Mouse (Mus musculus) v-Abl transformed pro-B cells (cell line): ENCODE results near the gene Zfp513.

ENCODE experiments used
- in situ Hi-C, 2 experiments: fragments of 400-800 bp; cut with MboI; formaldehyde crosslinking; loops; one replicate each; pipeline ENCODE4 v1.15.1; 2025; ENCODE audit not compliant: unreplicated experiment in 2 of 2

Gene Zfp513

GRCm38 (mm10) chr5:31181183-31181770, 20.8 kb downstream of the Zfp513 start:
- in situ Hi-C loops = loop anchor here (10.0 to 25.0 kb wide), 2 partner anchors 281 to 284 kb away; partner anchors contain the start of gene Zfp512 (in 1 of the 2)

- in situ Hi-C loops = loop anchor here (10.0 to 25.0 kb wide), 2 partner anchors 282 to 285 kb away; partner anchors contain the start of gene Zfp512 (in 1 of the 2)
Measured at GRCm38 (mm10) chr5:31179766-31180630, 22.1 kb downstream of the Zfp513 start, which contains the start of the genes Gm29609 and Gtf3c2. Gm29609 (minus strand) TSS chr5:31179911. Gtf3c2 (minus strand) TSS chr5:31180144.

- in situ Hi-C loops = loop anchor here in 1 of 2 experiments (25.0 kb wide), 1 partner anchor 283 kb away; the partner anchor contains the start of gene Zfp512
Measured at GRCm38 (mm10) chr5:31179301-31179765, 22.8 kb downstream of the Zfp513 start.

DNA sequence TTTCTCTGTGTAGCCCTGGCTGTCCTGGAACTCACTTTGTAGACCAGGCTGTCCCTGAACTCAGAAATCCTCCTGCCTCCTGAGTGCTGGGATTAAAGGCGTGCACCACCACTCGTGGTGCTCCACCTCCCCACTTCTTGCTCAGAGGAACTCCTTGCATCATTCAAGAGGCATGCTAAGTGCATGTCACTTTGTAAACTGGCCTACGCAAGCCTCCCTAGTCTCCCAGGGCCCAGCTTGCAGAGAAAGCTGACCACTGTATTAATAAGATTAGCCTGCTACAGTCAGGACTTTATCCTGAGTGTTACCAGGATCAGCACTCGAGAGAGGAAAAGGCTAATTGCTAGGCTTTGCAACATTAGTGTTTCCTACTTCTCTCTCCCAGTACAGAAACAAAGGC, 33.5 kb downstream of the Zfp513 start:
- in situ Hi-C loops = no loop called here

DNA sequence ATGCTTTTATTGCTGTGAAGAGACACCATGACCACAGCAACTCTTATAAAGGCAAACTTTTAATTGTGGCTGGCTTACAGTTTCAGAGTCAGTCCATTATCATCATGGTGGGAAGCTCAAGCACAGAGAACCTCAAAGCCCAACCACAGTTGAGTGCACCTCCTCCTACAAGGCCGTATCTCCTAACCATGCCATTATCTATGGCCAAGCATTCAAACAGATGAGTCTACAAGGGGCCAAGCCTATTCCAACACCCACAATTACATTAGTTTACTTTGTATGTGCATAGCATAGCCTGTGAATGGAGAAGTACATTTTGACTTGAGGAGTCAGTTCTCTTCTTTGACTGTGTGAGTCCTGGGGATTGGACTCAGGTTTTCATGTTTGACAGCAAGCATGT, 37.2 kb downstream of the Zfp513 start:
- in situ Hi-C loops = no loop called here

DNA sequence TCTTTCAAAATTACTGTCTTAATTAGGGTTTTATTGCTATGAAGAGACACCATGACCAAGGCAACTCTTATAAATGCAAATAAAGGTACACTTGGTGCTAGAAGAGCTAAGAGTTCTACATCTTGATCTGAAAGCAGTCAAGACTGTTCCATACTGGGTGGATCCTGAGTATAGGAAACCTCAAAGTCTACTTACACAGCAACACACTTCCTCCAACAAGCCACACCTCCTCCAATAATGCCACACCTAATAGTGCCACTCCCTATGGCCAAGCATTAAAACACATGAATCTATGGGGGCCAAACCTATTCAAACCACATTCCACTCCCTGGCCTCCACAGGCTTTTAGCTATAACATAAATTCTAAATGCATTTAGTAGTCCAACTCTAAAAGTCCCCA, 39.6 kb downstream of the Zfp513 start:
- in situ Hi-C loops = no loop called here

DNA sequence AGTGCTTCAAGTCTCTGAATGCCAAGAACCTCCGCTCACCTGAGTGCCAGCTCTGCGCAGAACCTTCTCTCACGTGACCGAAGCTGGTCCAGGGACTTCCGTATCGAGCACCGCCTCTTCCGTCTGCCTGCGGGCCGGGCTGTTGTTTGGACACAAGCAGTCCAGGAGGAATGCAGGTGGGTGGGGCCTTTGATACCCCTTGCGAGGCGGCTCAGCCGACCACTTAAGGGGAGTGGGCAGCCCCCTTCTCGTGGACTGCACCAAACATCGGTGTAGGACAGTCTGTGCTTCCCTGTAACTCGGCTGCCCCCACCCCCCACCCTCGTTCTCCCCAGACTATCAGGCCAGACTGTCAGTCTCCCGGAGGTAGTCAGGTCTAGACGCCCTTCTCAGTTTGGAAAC, 48.0 kb downstream of the Zfp513 start, which contains the start of gene Mpv17:
Gene Mpv17 (minus strand): TSS at position 100 of the 402 bp plus-strand sequence.
- in situ Hi-C loops = no loop called here

DNA sequence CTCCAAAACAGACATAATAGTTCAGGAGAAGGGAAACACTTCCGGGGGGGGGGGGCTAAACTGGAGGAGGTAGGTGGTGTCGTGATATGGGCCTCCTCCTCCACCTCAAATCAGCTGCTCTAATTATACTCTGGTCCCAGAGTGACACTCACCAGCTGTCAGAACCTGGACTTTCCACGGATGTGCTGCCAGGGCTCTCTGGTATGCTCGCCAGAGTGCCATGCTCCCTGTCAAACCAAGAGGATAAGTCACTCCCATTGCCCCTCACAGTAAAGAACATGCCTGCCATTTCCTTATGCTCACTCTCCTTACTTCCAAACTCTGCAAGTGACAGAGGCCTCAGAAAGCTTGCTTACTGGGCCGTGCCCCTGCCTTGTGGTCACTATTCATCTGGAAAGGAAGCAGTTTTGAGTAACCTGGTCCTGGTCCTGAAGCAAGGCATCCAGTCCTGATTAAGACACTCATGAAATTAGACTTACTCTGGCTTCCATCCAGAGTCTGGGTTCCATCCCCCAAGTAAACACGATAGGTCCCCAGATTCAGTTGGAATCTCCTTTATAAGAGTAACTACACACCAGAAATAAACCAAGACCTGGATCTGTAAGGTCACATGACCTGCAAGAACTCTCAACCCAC, 48.5 kb downstream of the Zfp513 start:
- in situ Hi-C loops = no loop called here

GRCm38 (mm10) chr5:31151746-31152145, 50.4 kb downstream of the Zfp513 start:
- in situ Hi-C loops = no loop called here

- in situ Hi-C loops = no loop called here
Measured at GRCm38 (mm10) chr5:31149781-31150180, 52.3 kb downstream of the Zfp513 start.
